Mouse (Mus musculus) gastrocnemius, adult 2 months (tissue): Measurements from ENCODE around the gene Klk1b1. TPM values are rescaled to one million over a fixed set of nuclear protein-coding genes. Genes with fewer than 3 reads are reported as not detected.
"Not testable (repeated sequence)": the region's sequence is repeated elsewhere in the genome, so short reads cannot be mapped to it uniquely, and the experiment has no call there.

Source experiments
- DNase-seq: peaks from one replicate; pipeline ENCODE4 v3.0.0; 2022
- H3K27ac ChIP-seq: fragments of 200-600 bp; 2 replicates; pipeline ENCODE4 v1.8.1; 2022; ENCODE audit warnings: mild to moderate bottlenecking
- H3K4me3 ChIP-seq: fragments of 200-600 bp; 2 replicates; pipeline ENCODE4 v1.8.1; 2022; ENCODE audit warnings: mild to moderate bottlenecking, moderate library complexity
- CTCF ChIP-seq: fragments of 200-600 bp; IDR thresholded peaks from 2 replicates; pipeline ENCODE4 v1.8.1; 2022; ENCODE audit warnings: antibody characterized with exemption, mild to moderate bottlenecking, moderate library complexity
- intact Hi-C: fragments of 180-260 bp; cut with DNase I; formaldehyde crosslinking; loops from one replicate; pipeline ENCODE4 v1.15.1; 2025
- total RNA-seq, 2 experiments: library from RNA; stranded (reverse); gene quantifications; 2 replicates each; pipeline ENCODE4 v1.2.3; 2021

Klk1b1 gene
- total RNA-seq, 2 experiments from 2014 or later, result not detected

DNA sequence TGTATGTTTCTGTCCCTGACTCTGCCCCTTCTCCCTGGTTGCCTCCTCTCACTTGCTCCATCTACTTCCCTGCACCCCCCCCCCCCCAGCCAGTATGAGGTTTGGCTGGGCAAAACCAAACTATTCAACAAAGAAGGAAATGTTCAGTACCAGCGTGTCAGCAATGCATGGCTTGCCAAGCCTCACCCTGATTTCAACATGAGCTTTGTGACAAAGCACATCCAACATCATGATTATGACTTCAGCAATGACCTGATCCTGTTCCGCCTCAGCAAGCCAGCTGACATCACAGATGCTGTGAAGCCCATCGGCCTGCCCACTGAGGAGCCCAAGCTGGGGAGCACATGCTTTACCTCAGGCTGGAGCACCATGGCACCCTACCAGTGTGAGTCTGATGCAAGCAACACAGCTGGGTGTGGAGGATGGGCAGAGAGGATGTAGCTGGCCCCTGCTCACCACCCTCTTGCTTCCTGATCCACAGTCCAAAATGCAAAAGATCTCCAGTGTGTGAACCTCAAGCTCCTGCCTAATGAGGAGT is 21.8 kb upstream of the Klk1b1 start:
- Histone ChIP-seq H3K27ac (no peak overlapping the region), H3K4me3 (no peak overlapping the region)
- no peak for DNase-seq
- no peak for TF ChIP-seq CTCF
- intact Hi-C loops, result no loop called here

DNA sequence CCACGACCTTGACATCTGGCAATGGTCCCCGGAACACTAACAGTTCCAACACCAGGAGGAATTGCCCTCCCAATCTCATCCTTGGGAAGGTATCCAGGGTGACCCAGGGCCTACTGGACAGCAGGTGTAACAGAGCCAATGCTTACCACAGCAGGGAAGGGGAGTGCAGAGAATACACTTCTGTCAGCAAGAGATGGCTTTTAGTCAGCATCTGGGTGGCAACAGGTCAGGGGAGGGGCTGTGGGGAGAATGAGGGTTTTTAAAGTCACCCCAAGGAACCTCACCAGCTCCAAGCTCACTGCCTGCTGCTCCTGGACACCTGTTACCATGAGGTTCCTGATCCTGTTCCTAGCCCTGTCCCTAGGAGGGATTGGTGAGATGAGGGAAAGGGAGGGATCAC is 16.2 kb upstream of the Klk1b1 start, which contains the start of gene Klk1b8:
TSS of gene Klk1b8 (plus strand) at position 301 of the 400 bp plus-strand sequence.
- intact Hi-C loops, result no loop called here
- no peak for TF ChIP-seq CTCF
- no peak within 1 kb of the TSS for H3K27ac ChIP-seq
- H3K4me3 ChIP-seq, result no peak within 1 kb of the TSS
- DNase-seq, result no peak

DNA sequence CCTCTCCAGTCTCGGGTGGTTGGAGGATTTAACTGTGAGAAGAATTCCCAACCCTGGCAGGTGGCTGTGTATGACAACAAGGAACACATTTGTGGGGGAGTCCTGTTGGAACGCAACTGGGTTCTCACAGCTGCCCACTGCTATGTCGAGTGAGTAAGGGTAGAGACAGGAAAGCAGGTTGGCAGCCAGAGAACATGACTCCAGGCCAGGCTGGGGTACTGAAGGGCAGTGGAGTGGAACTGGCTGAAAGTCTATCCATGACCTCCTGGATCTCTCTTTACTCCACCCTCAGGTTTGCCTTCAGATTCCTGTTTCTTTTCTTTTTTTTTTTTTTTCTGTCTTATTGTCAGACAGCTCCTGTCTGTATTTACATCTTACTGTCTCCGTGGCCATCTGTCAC is 13.8 kb upstream of the Klk1b1 start:
- H3K27ac ChIP-seq, result no peak overlapping the region
- no peak overlapping the region for H3K4me3 ChIP-seq
- intact Hi-C loops, result no loop called here
- no peak for TF ChIP-seq CTCF
- no peak for DNase-seq

DNA sequence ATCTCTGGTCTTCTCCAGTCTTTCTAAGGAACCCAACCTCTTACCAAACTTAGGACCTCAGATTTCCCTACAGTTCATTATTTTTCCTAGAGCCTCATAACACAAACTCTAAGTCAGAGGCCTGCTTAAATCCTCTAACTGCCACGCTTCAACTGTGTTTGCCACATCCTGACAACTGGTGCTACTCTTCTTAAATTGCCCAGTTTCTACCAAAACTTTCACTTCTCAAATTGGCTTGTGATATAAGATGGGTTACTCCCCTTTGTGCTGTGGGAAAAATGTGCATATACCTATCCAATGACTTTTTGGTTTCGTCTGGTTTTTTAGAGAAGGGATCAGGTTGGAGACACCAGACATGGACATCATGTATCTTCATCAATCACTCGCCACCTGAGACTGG is 507 bp downstream of the Klk1b1 start:
- intact Hi-C loops, result no loop called here

DNA sequence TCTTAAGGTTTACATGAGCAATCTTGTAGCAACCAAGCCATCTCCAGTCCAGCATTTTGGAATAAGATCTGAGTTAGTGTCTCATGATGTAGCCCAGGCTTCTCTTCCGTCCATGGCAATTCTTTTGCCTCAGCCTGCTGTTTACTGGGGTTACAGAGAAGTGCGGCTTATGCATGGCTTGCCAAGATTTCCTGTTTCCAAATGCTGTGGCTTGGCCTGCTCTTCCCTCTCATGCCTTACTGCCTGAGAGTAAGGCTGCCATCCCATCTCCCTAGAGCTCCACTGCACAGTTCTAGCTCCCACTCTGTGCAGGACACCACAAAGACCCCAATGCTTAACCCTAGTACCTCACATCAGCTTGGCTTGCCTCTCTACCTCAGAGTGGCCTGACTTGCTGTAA is 1.1 kb downstream of the Klk1b1 start:
- Histone ChIP-seq H3K4me3 (no peak overlapping the region), H3K27ac (no peak overlapping the region)
- DNase-seq, result no peak
- intact Hi-C loops, result no loop called here
- TF ChIP-seq CTCF, result no peak

More for the DNA sequence above, 507 bp downstream of the Klk1b1 start:
- Histone ChIP-seq H3K27ac (no peak overlapping the region), H3K4me3 (no peak overlapping the region)
- DNase-seq, result no peak
- no peak for TF ChIP-seq CTCF

DNA sequence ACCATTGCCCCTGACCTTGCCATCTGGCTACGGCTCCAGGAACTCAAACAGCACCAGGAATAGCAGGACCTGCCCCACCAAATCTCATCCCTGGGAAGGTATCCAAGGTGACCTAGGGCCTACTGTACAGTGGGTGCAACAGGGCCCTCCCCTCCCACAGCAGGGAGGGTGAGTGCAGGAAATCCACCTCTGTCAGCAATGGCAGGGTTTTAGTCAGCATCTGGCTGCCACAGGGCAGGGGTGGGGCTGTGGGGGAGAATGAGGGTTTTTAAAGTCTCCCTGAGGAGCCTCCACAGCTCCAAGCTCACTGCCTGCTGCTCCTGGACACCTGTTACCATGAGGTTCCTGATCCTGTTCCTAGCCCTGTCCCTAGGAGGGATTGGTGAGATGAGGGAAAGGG is 9.2 kb downstream of the Klk1b1 start, which contains the start of gene Klk1b9:
TSS of gene Klk1b9 (plus strand) at position 301 of the 400 bp plus-strand sequence.
- DNase-seq, H3K27ac ChIP-seq, H3K4me3 ChIP-seq, intact Hi-C loops: not testable (repeated sequence)

DNA sequence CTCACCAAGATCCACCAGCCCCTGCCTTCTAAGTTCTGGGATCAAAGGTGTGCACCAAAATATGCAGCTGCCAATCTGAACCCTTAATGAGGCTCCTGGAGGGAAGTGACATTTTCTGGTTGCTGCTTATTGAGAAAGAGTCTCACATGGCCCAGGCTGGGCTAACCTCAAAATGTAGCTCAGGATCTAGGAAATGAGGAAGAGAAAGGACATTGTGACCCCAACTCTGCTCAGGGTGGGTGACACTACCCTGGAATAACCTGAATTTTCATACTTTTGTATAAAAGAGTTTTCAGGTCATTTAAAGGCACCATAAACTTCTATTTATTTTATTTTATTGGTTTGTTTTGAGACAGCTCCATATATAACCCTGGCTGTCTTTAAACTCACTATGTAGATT is 19.1 kb downstream of the Klk1b1 start:
- intact Hi-C loops, result no loop called here
- TF ChIP-seq CTCF, result no peak
- Histone ChIP-seq H3K4me3 (no peak overlapping the region), H3K27ac (no peak overlapping the region)
- no peak for DNase-seq

DNA sequence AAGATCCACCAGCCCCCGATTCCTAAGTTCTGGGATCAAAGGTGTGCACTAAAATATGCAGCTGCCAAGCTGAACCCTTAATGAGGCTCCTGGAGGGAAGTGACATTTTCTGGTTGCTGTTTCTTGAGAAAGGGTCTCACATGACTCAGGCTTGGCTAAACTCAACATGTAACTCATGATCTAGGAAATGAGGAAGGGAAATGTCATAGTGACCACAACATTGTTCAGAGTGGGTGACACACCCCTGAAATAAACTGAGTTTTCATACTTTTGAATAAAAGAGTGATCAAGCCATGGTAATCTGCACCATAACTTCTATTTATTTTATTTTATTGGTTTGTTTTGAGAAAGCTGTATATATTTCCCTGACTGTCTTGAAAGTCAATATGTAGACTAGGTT is 28.3 kb downstream of the Klk1b1 start:
- H3K4me3 ChIP-seq, H3K27ac ChIP-seq, intact Hi-C loops, DNase-seq: not testable (repeated sequence)

DNA sequence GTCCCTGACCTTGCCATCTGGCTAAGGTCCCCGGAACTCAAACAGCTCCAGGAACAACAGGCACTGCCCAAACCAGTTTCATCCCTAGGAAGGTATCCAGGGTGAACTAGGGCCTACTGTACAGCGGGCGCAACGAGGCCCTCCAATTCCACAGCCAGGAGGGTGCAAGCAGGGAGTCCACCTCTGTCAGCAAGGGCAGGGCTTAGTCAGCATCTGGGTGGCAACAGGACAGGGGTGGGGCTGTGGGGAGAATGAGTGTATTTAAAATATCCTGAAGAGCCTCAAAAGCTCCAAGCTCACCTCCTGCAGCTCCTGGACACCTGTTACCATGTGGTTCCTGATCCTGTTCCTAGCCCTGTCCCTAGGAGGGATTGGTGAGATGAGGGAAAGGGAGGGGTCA is 29.0 kb downstream of the Klk1b1 start, which contains the start of gene Klk1b11:
TSS of gene Klk1b11 (plus strand) at position 301 of the 400 bp plus-strand sequence.
- H3K4me3 ChIP-seq, DNase-seq, H3K27ac ChIP-seq, intact Hi-C loops: not testable (repeated sequence)

DNA sequence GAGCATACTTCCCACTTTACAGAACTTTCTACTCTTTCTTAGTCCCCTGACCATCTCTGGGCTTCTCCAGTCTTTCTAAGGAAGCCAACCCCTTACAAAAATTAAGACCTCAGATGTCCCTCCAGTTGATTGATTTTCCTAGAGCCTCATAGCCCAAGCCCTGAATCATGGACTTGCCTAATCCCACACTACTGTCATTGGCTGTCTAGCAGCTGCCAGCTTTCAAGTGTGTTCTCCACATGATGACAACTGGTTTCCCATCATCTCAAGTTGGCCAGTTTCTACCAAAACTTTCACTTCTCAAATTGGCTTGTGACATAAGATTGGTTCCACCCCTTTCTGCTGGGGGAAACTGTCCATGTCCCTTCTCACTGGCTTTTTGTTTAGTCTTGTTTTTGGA is 38.3 kb downstream of the Klk1b1 start:
- no peak for DNase-seq
- intact Hi-C loops, result no loop called here
- Histone ChIP-seq H3K27ac (no peak overlapping the region), H3K4me3 (no peak overlapping the region)
- TF ChIP-seq CTCF, result no peak

DNA sequence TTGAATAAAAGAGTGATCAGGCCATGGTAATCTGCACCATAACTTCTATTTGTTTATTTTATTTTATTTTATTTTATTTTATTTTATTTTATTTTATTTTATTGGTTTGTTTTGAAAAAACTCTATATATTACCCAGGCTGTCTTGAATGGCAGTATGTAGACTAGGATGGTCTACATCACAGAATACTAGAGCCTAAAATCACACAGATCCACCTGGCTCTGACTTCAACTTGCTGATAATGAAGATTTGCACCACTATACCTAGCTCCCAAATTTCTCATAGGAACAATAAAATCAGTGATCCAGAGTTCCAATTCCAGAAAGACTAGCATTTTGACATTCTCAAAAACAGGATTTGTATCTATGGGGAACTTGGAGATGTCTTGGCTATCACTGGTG is 45.3 kb downstream of the Klk1b1 start, which contains the start of gene Klk1b26:
TSS of gene Klk1b26 (plus strand) at position 301 of the 400 bp plus-strand sequence.
- H3K27ac ChIP-seq, DNase-seq, H3K4me3 ChIP-seq, intact Hi-C loops: not testable (repeated sequence)

DNA sequence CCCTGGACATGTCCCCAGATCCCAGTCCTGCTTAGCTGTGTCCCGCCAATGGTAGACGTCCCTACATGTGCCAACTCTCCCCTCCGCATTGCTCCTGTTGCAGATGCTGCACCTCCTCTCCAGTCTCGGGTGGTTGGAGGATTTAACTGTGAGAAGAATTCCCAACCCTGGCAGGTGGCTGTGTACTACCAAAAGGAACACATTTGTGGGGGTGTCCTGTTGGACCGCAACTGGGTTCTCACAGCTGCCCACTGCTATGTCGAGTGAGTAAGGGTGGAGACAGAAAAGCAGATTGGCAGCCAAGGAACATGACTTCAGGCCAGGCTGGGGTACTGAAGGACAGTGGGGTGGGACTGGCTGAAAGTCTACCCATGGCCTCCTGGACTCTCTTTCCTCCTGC is 48.1 kb downstream of the Klk1b1 start:
- H3K27ac ChIP-seq, H3K4me3 ChIP-seq, intact Hi-C loops, DNase-seq: not testable (repeated sequence)

DNA sequence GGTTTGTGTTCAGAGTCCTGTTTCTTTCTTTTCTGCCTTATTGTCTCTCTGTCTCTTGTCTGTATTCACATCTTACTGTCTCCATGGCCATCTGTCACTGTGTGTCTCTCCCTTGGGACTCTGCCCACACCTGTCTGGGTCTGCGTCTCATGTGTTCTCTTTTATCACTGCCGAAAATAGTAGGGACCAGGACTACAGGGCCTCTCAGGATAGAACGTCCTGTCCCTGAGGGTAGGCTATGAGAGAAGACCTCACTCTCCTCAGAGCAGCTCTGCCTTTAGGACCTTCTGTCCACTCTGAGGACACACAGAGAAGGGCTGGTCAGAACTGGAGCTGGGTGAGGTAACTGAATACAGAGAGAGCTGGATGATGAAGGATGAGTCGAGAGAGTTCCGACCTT is 48.5 kb downstream of the Klk1b1 start:
- no peak for TF ChIP-seq CTCF
- intact Hi-C loops, result no loop called here
- Histone ChIP-seq H3K4me3 (no peak overlapping the region), H3K27ac (no peak overlapping the region)
- no peak for DNase-seq

Other genes with a start within 250 kb of the Klk1b1 start
- gene Klk12, start 197.9 kb upstream of the Klk1b1 start, total RNA-seq, result not detected
- under 1 TPM in 1 of 2 experiments, not detected in 1; 0.41 TPM for gene Klk11, start 192.1 kb upstream of the Klk1b1 start, total RNA-seq
- gene Klk10, start 185.7 kb upstream of the Klk1b1 start, total RNA-seq, result 1 to 10 TPM in 1 of 2 experiments, under 1 TPM in 1; 0.69 to 1.4 TPM
- gene Klk9, start 174.9 kb upstream of the Klk1b1 start, total RNA-seq, result not detected
- gene Klk8, start 169.2 kb upstream of the Klk1b1 start, total RNA-seq, result 1 to 10 TPM; 1.7 to 2.5 TPM
- not detected for gene Klk7, start 155.5 kb upstream of the Klk1b1 start, total RNA-seq
- not detected for gene Klk6, start 142.3 kb upstream of the Klk1b1 start, total RNA-seq
- gene Klk5, start 124.8 kb upstream of the Klk1b1 start, total RNA-seq, result not detected
- not detected for gene Klk4, start 85.6 kb upstream of the Klk1b1 start, total RNA-seq
- gene Klk15, start 33.0 kb upstream of the Klk1b1 start, total RNA-seq, result not detected
- not detected for gene Klk1b8, start 16.1 kb upstream of the Klk1b1 start, total RNA-seq
- gene Klk1b9, start 9.3 kb downstream of the Klk1b1 start, total RNA-seq, result not detected
- gene Klk1b11, start 29.1 kb downstream of the Klk1b1 start, total RNA-seq, result not detected
- 1 to 10 TPM in 1 of 2 experiments, under 1 TPM in 1; 0.51 to 1.0 TPM for gene Klk1b26, start 45.4 kb downstream of the Klk1b1 start, total RNA-seq
- not detected for gene Klk1b27, start 85.5 kb downstream of the Klk1b1 start, total RNA-seq
- not detected for gene Klk1b21, start 135.6 kb downstream of the Klk1b1 start, total RNA-seq
- not detected for gene Klk1b22, start 145.9 kb downstream of the Klk1b1 start, total RNA-seq
- not detected for gene Klk1b16, start 170.0 kb downstream of the Klk1b1 start, total RNA-seq
- gene Klk1b24, start 221.5 kb downstream of the Klk1b1 start, total RNA-seq, result not detected
- not detected for gene Klk1b3, start 231.4 kb downstream of the Klk1b1 start, total RNA-seq
- gene Klk1b4, start 240.7 kb downstream of the Klk1b1 start, total RNA-seq, result not detected
- not detected for gene Klk1b5, start 249.2 kb downstream of the Klk1b1 start, total RNA-seq